Mouse (Mus musculus): ENCODE data around the gene Tex22. TPM values are rescaled to one million over a fixed set of nuclear protein-coding genes. Genes with fewer than 3 reads are reported as not detected.

Gene Tex22
- total and polyA plus RNA-seq, 2 experiments = 0.10 TPM; not detected in 1

GRCm38 (mm10) chr12:113030046-113030445, 44.3 kb upstream of the Tex22 start:
- H3K9ac ChIP-seq (ENCODE audit: low read depth, low read length) = no peak overlapping the region
- H3K79me2 ChIP-seq (ENCODE audit: control insufficient read depth, insufficient read depth, low read length) = peaks cover 7% of the 10 kb centered on the region; the same call in 1 of the 2 replicates
- no peaks in the 10 kb centered on the region for H3K36me3 ChIP-seq (ENCODE audit: control insufficient read depth, insufficient read depth, low read length)
- DNase-seq (ENCODE audit: extremely low read depth, low read depth, low spot score) = peak; percentile 25
- H3K27ac ChIP-seq (replicated peaks; ENCODE audit: insufficient read depth, low read depth, low read length) = no peak overlapping the region
- H3K4me3 ChIP-seq (ENCODE audit: insufficient read depth, low read depth, low read length) = no peak overlapping the region
- H3K27me3 ChIP-seq (ENCODE audit: control insufficient read depth, insufficient read depth, low read length) = no peaks in the 10 kb centered on the region
- TF ChIP-seq CTCF (IDR thresholded peaks at IDR 0.05; ENCODE audit: low read depth, low read length) (no peak), POLR2A (IDR thresholded peaks at IDR 0.05; ENCODE audit: extremely low read depth, insufficient read depth, low read length) (no peak)
- 0 out of 2 replicates have a peak, but pooled peaks cover 2% of the 10 kb centered on the region for H3K4me1 ChIP-seq (ENCODE audit: control insufficient read depth, insufficient read depth, low read length)
- WGBS = 25% methylated on average over 4 of the region's 4 CpGs

GRCm38 (mm10) chr12:113030993-113031392, 43.3 kb upstream of the Tex22 start:
- Histone ChIP-seq H3K79me2 (ENCODE audit: control insufficient read depth, insufficient read depth, low read length) (peaks cover 7% of the 10 kb centered on the region; the same call in 1 of the 2 replicates), H3K4me1 (ENCODE audit: control insufficient read depth, insufficient read depth, low read length) (0 out of 2 replicates have a peak, but pooled peaks cover 2% of the 10 kb centered on the region), H3K9ac (ENCODE audit: low read depth, low read length) (no peak overlapping the region), H3K36me3 (ENCODE audit: control insufficient read depth, insufficient read depth, low read length) (no peaks in the 10 kb centered on the region), H3K4me3 (ENCODE audit: insufficient read depth, low read depth, low read length) (no peak overlapping the region), H3K27ac (replicated peaks; ENCODE audit: insufficient read depth, low read depth, low read length) (no peak overlapping the region), H3K27me3 (ENCODE audit: control insufficient read depth, insufficient read depth, low read length) (no peaks in the 10 kb centered on the region)
- DNase-seq (ENCODE audit: extremely low read depth, low read depth, low spot score) = no peak
- TF ChIP-seq POLR2A (IDR thresholded peaks at IDR 0.05; ENCODE audit: extremely low read depth, insufficient read depth, low read length) (no peak), CTCF (IDR thresholded peaks at IDR 0.05; ENCODE audit: low read depth, low read length) (no peak)
- WGBS = 81% methylated on average over 9 of the region's 9 CpGs

GRCm38 (mm10) chr12:113031441-113031840, 42.9 kb upstream of the Tex22 start:
- DNase-seq (ENCODE audit: extremely low read depth, low read depth, low spot score) = no peak
- H3K4me1 ChIP-seq (ENCODE audit: control insufficient read depth, insufficient read depth, low read length) = 0 out of 2 replicates have a peak, but pooled peaks cover 2% of the 10 kb centered on the region
- TF ChIP-seq POLR2A (IDR thresholded peaks at IDR 0.05; ENCODE audit: extremely low read depth, insufficient read depth, low read length) (no peak), CTCF (IDR thresholded peaks at IDR 0.05; ENCODE audit: low read depth, low read length) (no peak)
- no peaks in the 10 kb centered on the region for H3K36me3 ChIP-seq (ENCODE audit: control insufficient read depth, insufficient read depth, low read length)
- H3K27me3 ChIP-seq (ENCODE audit: control insufficient read depth, insufficient read depth, low read length) = no peaks in the 10 kb centered on the region
- H3K9ac ChIP-seq (ENCODE audit: low read depth, low read length) = no peak overlapping the region
- no peak overlapping the region for H3K27ac ChIP-seq (replicated peaks; ENCODE audit: insufficient read depth, low read depth, low read length)
- no peak overlapping the region for H3K4me3 ChIP-seq (ENCODE audit: insufficient read depth, low read depth, low read length)
- H3K79me2 ChIP-seq (ENCODE audit: control insufficient read depth, insufficient read depth, low read length) = peaks cover 7% of the 10 kb centered on the region; the same call in 1 of the 2 replicates
- WGBS = 83% methylated on average over 6 of the region's 6 CpGs

GRCm38 (mm10) chr12:113032296-113033250, 41.7 kb upstream of the Tex22 start:
- WGBS = 83% methylated on average over 11 of the region's 11 CpGs
- Histone ChIP-seq H3K79me2 (ENCODE audit: control insufficient read depth, insufficient read depth, low read length) (peaks cover 7% of the 10 kb centered on the region; the same call in 1 of the 2 replicates), H3K9ac (ENCODE audit: low read depth, low read length) (no peak overlapping the region), H3K4me3 (ENCODE audit: insufficient read depth, low read depth, low read length) (no peak overlapping the region), H3K27ac (replicated peaks; ENCODE audit: insufficient read depth, low read depth, low read length) (no peak overlapping the region), H3K27me3 (ENCODE audit: control insufficient read depth, insufficient read depth, low read length) (no peaks in the 10 kb centered on the region), H3K4me1 (ENCODE audit: control insufficient read depth, insufficient read depth, low read length) (0 out of 2 replicates have a peak, but pooled peaks cover 2% of the 10 kb centered on the region), H3K36me3 (ENCODE audit: control insufficient read depth, insufficient read depth, low read length) (no peaks in the 10 kb centered on the region)
- TF ChIP-seq CTCF (IDR thresholded peaks at IDR 0.05; ENCODE audit: low read depth, low read length) (no peak), POLR2A (IDR thresholded peaks at IDR 0.05; ENCODE audit: extremely low read depth, insufficient read depth, low read length) (no peak)
- no peak for DNase-seq (ENCODE audit: extremely low read depth, low read depth, low spot score)

- WGBS = 85% methylated on average over 2 of the region's 2 CpGs
- 0 out of 2 replicates have a peak, but pooled peaks cover 2% of the 10 kb centered on the region for H3K4me1 ChIP-seq (ENCODE audit: control insufficient read depth, insufficient read depth, low read length)
Observed at GRCm38 (mm10) chr12:113035093-113035492, 39.2 kb upstream of the Tex22 start.

More at GRCm38 (mm10) chr12:113035093-113035492, 39.2 kb upstream of the Tex22 start:
- Histone ChIP-seq H3K27ac (replicated peaks; ENCODE audit: insufficient read depth, low read depth, low read length) (no peak overlapping the region), H3K79me2 (ENCODE audit: control insufficient read depth, insufficient read depth, low read length) (peaks cover 13% of the 10 kb centered on the region; the same call in 1 of the 2 replicates), H3K4me3 (ENCODE audit: insufficient read depth, low read depth, low read length) (no peak overlapping the region), H3K9ac (ENCODE audit: low read depth, low read length) (no peak overlapping the region), H3K36me3 (ENCODE audit: control insufficient read depth, insufficient read depth, low read length) (no peaks in the 10 kb centered on the region), H3K27me3 (ENCODE audit: control insufficient read depth, insufficient read depth, low read length) (no peaks in the 10 kb centered on the region)
- TF ChIP-seq CTCF (IDR thresholded peaks at IDR 0.05; ENCODE audit: low read depth, low read length) = no peak
- no peak for TF ChIP-seq POLR2A (IDR thresholded peaks at IDR 0.05; ENCODE audit: extremely low read depth, insufficient read depth, low read length)
- DNase-seq (ENCODE audit: extremely low read depth, low read depth, low spot score) = no peak

Data from liver, adult 2 months (tissue).